Mouse (Mus musculus) neural tube, embryonic 14.5 days (tissue): ENCODE data around the gene Adarb2. TPM values are rescaled to one million over a fixed set of nuclear protein-coding genes. Genes with fewer than 3 reads are reported as not detected.

Experiments used
- ATAC-seq: fragments of 200-750 bp; cut with Nextera tagmentation; 2 replicates; pipeline ENCODE4 v1.8.0; 2017; ENCODE audit warnings: low read depth, mild to moderate bottlenecking, moderate TSS enrichment, moderate library complexity
- H3K27ac ChIP-seq: fragments of 300-500 bp; sonication (generic); 2 replicates; pipeline ENCODE4 v1.5.1; 2014; ENCODE audit warnings: low read depth, mild to moderate bottlenecking, control low read depth, low read length, moderate library complexity, mixed read lengths
- H3K27me3 ChIP-seq: fragments of 300-500 bp; sonication (generic); 2 replicates; pipeline ENCODE4 v1.6.1; 2014; ENCODE audit warnings: low read length; ENCODE audit not compliant: control insufficient read depth, insufficient read depth
- H3K36me3 ChIP-seq: fragments of 300-500 bp; sonication (generic); 2 replicates; pipeline ENCODE4 v1.6.1; 2014; ENCODE audit warnings: low read length, mixed read lengths; ENCODE audit not compliant: control insufficient read depth, insufficient read depth
- H3K4me1 ChIP-seq: fragments of 300-500 bp; sonication (generic); 2 replicates; pipeline ENCODE4 v1.6.1; 2014; ENCODE audit warnings: low read length; ENCODE audit not compliant: control insufficient read depth, insufficient read depth
- H3K4me2 ChIP-seq: fragments of 300-500 bp; sonication (generic); 2 replicates; pipeline ENCODE4 v1.6.1; 2014; ENCODE audit warnings: mild to moderate bottlenecking, low read depth, low read length, control low read depth
- H3K4me3 ChIP-seq: fragments of 300-500 bp; sonication (generic); 2 replicates; pipeline ENCODE4 v1.5.1; 2014; ENCODE audit warnings: low read depth, low read length, control low read depth, mixed read lengths
- H3K9ac ChIP-seq: fragments of 300-500 bp; sonication (generic); replicated peaks from 2 replicates; pipeline ENCODE4 v1.6.1; 2014; ENCODE audit warnings: low read depth, mild to moderate bottlenecking, control low read depth, low read length, mixed read lengths
- H3K9me3 ChIP-seq: fragments of 300-500 bp; sonication (generic); 2 replicates; pipeline ENCODE4 v1.6.1; 2016; ENCODE audit warnings: low read length; ENCODE audit not compliant: control insufficient read depth
- WGBS: fragments of 180-500 bp; shearing (Covaris S2); extraction: QIAGEN DNeasy Blood & Tissue Kit; methylation state at CpG from one replicate; pipeline ENCODE4 v1.1.7; 2014; 5-methylcytosine and 5-hydroxymethylcytosine counted together
- polyA plus RNA-seq: library from polyadenylated mRNA; unstranded; fragments of >200 nt; fragmentation: Nextera tagmentation; extraction: Ambion mirVana; gene quantifications from 2 replicates; pipeline ENCODE4 v1.2.1, GENCODE M21; 2014

Adarb2 gene
- polyA plus RNA-seq, 1 experiment from 2014 or later = 36.7 TPM

DNA sequence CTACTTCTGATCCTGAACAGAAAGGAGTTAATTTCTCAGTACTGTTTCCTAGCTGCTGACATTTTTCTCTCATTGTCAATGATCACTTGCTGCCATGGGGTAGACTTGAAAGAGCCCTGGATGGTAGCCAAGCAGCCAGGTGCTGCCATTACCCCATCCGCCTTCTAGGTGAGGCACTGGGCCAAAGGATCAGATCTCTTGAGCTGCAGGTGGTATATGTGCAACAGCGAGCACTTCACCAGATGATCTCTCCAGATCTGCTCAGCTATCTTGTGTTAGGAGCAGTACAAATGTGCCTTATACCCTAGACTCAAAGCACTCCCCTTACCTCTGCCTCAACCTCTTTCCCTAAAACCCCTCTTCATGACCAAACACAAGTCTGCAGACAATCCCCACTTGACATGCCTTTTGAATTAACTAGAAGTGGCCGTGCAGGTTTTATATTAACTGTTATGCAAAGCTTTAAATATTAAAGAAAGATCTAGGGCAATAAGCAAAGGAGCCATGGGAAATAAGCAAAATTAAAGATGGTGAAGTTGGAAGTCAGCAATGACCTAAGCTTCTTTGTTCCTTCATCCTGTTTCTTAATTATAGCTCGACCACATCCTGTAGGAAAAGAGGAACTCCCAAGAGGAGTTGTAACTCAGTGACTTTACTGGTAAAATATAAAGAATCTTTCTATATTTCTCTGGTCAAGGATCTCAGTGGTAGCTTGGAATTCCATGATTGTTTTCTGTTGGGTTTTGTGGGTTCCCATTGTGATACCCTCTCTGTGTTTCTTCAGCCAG, 69.7 kb downstream of the Adarb2 start:
- Histone ChIP-seq H3K4me2 (no peak overlapping the region), H3K27ac (no peak overlapping the region), H3K27me3 (no peaks in the 10 kb centered on the region), H3K4me1 (no peaks in the 10 kb centered on the region), H3K36me3 (no peaks in the 10 kb centered on the region), H3K9me3 (no peaks in the 10 kb centered on the region), H3K9ac (no peak overlapping the region), H3K4me3 (no peak overlapping the region)
- ATAC-seq = no peak
- 69% methylated on average over 4 of the region's 4 CpGs for WGBS

- H3K27me3 ChIP-seq = no peaks in the 10 kb centered on the region
- peak; percentile 66; the same call in 1 of the 2 replicates for ATAC-seq
- H3K4me3 ChIP-seq = no peak overlapping the region
- no peak overlapping the region for H3K4me2 ChIP-seq
- no peak overlapping the region for H3K27ac ChIP-seq
- H3K4me1 ChIP-seq = no peaks in the 10 kb centered on the region
- no peaks in the 10 kb centered on the region for H3K36me3 ChIP-seq
- H3K9ac ChIP-seq = no peak overlapping the region
- 59% methylated on average over 2 of the region's 2 CpGs for WGBS
- no peaks in the 10 kb centered on the region for H3K9me3 ChIP-seq
These were observed 80.5 kb downstream of the Adarb2 start for GRCm38 (mm10) chr13:8283116-8283515.

DNA sequence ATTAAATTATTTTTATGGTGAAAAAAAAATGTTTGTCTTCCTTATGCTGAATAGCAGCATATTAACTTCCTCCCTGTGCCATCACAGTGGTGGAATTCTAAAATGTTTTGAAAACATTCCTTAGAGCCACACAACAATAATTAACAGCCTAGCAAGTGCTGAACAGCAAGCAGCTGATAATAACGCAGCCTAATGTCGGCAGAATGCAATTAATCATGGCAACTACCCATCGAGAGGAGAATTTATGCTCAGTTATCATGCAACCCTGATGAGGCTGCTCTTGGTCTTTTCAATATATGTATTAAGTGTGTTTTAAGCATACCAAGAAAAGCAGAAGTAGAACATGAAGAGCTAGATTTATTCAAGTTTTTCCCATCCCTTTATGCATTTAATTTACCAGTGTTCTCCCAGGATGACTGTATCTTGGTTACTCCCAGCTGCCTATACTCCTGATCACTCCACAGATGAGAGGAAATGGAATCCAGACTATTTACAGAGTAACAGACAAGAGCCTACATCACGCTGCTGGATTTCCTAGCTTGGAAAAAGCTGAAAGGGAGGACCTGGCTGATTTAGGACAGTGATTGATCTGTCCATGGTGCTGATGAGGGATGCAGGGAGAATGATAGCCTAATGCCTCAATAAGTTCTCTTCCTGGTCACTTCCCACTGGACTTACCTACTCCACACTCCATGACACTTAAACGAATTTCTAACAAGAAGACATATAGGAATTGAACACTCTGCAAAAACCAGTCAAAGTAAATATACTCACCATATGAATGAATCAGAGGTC, 113.9 kb downstream of the Adarb2 start:
- Histone ChIP-seq H3K27ac (no peak overlapping the region), H3K9me3 (no peaks in the 10 kb centered on the region), H3K36me3 (no peaks in the 10 kb centered on the region), H3K9ac (no peak overlapping the region), H3K4me3 (no peak overlapping the region), H3K4me2 (no peak overlapping the region), H3K27me3 (no peaks in the 10 kb centered on the region), H3K4me1 (no peaks in the 10 kb centered on the region; the same call in 1 of the 2 replicates)
- 30% methylated on average over 5 of the region's 5 CpGs for WGBS
- peak; percentile 38; the same call in 1 of the 2 replicates for ATAC-seq

DNA sequence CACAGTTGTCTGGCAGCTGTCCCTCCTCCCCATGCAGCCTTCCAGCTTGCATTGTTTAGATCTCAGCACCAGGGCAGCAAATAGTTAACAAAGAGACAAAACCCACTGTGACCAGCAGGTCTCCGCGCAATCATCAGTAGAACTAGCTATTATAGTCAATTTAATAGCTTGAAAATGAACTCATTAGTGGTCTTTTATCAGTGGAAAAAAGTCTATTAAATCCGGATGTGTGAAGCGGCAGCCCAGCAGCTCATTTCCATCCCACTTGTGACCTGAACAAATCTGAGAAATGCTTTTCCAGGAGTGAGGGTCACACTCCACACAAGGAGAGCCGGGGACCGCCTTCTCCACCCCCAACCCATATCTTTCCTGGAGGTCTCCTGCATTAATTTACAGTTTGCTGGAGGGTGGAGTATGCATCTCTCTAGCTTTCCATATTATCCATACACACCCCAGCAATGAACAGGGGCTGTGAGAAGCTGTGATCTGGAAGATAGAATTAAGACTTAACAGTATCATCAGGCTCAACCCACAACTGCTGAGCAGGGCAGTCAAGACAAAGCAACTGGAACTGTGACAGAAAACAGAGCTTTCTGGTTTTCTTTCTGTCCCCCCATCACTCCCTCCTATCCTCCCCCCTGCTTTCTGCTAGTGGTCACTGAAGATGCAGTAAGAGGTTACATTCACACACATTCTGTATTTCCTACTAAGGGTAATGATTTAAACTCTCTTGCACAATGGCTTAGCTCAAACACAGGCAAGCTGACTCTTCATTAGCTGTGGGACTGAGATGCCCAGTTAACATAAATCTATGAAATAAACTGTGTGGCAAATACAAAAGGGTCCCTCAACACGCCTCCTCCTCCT, 131.2 kb downstream of the Adarb2 start:
- H3K9me3 ChIP-seq = no peaks in the 10 kb centered on the region
- no peaks in the 10 kb centered on the region for H3K27me3 ChIP-seq
- WGBS = 13% methylated on average over 7 of the region's 7 CpGs
- H3K36me3 ChIP-seq = no peaks in the 10 kb centered on the region
- no peak overlapping the region for H3K4me3 ChIP-seq
- H3K27ac ChIP-seq = peak overlapping the region; percentile 52; the same call in 1 of the 2 replicates
- H3K4me1 ChIP-seq = peaks cover 20% of the 10 kb centered on the region
- peak overlapping the region; percentile 7; the same call in 1 of the 2 replicates for H3K4me2 ChIP-seq
- ATAC-seq = peak; percentile 70
- no peak overlapping the region for H3K9ac ChIP-seq

- Histone ChIP-seq H3K36me3 (no peaks in the 10 kb centered on the region), H3K27me3 (no peaks in the 10 kb centered on the region), H3K27ac (no peak overlapping the region), H3K4me3 (no peak overlapping the region), H3K4me1 (peaks cover 20% of the 10 kb centered on the region), H3K9ac (no peak overlapping the region), H3K9me3 (no peaks in the 10 kb centered on the region), H3K4me2 (no peak overlapping the region)
- 38% methylated on average over 4 of the region's 4 CpGs for WGBS
- ATAC-seq = peak; percentile 66; the same call in 1 of the 2 replicates
These were observed 131.9 kb downstream of the Adarb2 start for GRCm38 (mm10) chr13:8334580-8334979.

DNA sequence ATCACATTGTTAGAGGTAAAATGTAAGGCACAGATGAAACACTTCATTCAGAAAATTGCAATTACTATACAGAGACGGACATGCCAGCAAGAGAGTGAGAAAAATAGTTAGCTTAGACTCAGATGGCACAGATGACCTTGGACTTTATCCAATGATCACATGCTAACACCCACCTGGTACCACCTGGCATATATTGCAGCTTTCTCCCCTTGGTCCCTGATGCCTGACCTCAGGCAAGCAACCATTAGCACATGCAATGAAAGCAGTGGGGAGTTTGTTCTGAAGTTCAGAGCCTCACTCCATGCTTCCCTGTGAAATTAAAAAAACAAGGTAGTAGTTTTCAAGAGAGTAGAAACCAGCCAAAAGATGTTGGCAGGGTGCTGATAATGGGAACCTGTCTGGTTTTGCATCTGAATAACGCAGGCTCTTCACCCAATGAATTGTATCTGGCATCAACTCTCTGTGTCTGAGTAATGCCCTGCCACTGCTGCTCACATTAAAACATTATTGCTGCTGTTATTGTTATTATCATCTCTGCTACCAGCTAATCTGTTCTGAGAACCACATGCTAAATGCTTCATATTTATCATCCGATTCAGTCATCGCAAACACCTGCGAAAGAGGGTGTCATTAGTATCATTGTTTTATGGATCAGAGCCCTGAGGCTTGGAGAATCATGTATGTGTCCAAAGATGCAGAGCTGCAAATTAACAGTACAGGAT, 138.6 kb downstream of the Adarb2 start:
- WGBS = 33% methylated on average over 5 of the region's 5 CpGs
- H3K4me2 ChIP-seq = no peak overlapping the region
- no peak overlapping the region for H3K27ac ChIP-seq

GRCm38 (mm10) chr13:8347147-8347546, 144.5 kb downstream of the Adarb2 start:
- H3K9me3 ChIP-seq = no peaks in the 10 kb centered on the region
- H3K36me3 ChIP-seq = no peaks in the 10 kb centered on the region
- no peak overlapping the region for H3K4me3 ChIP-seq
- 82% methylated on average over 7 of the region's 7 CpGs for WGBS
- no peak overlapping the region for H3K27ac ChIP-seq
- no peaks in the 10 kb centered on the region for H3K27me3 ChIP-seq
- H3K9ac ChIP-seq = no peak overlapping the region
- no peak for ATAC-seq
- H3K4me1 ChIP-seq = no peaks in the 10 kb centered on the region
- no peak overlapping the region for H3K4me2 ChIP-seq

More for the DNA sequence above, 138.6 kb downstream of the Adarb2 start:
- H3K4me3 ChIP-seq = no peak overlapping the region
- H3K9ac ChIP-seq = no peak overlapping the region
- ATAC-seq = peak; percentile 73; the same call in 1 of the 2 replicates
- no peaks in the 10 kb centered on the region for H3K27me3 ChIP-seq
- H3K9me3 ChIP-seq = no peaks in the 10 kb centered on the region
- H3K36me3 ChIP-seq = no peaks in the 10 kb centered on the region
- 0 out of 2 replicates have a peak, but pooled peaks cover 2% of the 10 kb centered on the region for H3K4me1 ChIP-seq

- Histone ChIP-seq H3K4me3 (no peak overlapping the region), H3K27ac (no peak overlapping the region), H3K4me2 (no peak overlapping the region), H3K27me3 (no peaks in the 10 kb centered on the region), H3K9me3 (no peaks in the 10 kb centered on the region), H3K36me3 (no peaks in the 10 kb centered on the region), H3K4me1 (no peaks in the 10 kb centered on the region), H3K9ac (no peak overlapping the region)
- no peak for ATAC-seq
These were observed 149.7 kb downstream of the Adarb2 start for GRCm38 (mm10) chr13:8352341-8352740.
